Mouse (Mus musculus) embryonic fibroblast, embryonic 13.5 days (primary cell): ENCODE results near the gene Syn3.

Experiments used
- CTCF ChIP-seq: IDR thresholded peaks from 2 replicates; pipeline ENCODE4 v1.5.1; 2011; ENCODE audit warnings: mild to moderate bottlenecking, control low read depth, low read length, moderate library complexity, borderline replicate concordance; ENCODE audit not compliant: insufficient read depth
- POLR2A ChIP-seq: IDR thresholded peaks from 2 replicates; pipeline ENCODE4 v1.6.1; 2011; ENCODE audit warnings: low read depth, mild to moderate bottlenecking, control low read depth, low read length, moderate library complexity

DNA sequence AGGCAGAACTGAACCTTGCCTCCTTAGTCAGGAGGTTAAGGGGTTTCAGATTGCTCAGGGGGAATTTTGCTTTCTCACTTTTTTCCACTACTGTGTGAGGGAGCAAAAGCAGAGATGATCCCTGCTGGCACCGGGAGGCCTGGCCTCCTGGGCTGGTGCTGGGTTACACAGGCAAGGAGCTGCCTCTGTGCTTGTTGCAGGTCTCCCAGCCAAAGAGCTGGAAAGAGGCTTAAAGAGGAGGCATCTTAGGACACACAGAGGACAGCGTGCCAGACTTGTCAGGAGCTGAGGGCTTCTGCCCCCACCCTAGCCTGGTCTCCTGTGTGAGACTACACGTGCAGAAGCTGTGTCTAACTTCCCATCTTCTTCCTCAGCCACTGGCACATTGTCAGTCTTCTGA is 183.2 kb downstream of the Syn3 start:
- TF ChIP-seq CTCF (no peak), POLR2A (no peak)
